Mouse (Mus musculus) A20 (cell line): Measurements from ENCODE around the gene Def6.

Experiments used
- DNase-seq: peaks from one replicate; pipeline ENCODE4 v3.0.0-alpha.2; 2011; ENCODE audit warnings: low read depth, low spot score

Gene Def6

DNA sequence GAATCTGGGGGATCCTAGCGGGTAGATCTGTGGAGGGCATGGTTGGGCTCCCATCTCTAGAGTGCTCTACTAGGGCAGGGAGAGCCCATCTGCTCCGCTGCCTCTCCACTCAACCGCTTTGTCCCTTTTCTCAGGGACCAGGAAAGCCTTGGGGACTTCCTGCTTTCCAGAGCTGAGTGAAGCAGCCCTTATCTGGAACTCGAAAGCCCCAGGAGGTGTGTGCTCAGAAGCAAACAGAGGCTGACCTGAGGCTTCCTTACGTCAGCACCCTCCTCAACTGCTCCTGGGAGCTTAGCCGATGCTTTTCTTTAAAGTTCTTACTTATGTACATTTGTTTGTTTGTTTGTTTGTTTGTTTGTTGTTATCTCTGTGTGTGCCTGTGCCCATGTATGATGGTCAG lies 65.3 kb downstream of the Def6 start:
- no peak for DNase-seq

DNA sequence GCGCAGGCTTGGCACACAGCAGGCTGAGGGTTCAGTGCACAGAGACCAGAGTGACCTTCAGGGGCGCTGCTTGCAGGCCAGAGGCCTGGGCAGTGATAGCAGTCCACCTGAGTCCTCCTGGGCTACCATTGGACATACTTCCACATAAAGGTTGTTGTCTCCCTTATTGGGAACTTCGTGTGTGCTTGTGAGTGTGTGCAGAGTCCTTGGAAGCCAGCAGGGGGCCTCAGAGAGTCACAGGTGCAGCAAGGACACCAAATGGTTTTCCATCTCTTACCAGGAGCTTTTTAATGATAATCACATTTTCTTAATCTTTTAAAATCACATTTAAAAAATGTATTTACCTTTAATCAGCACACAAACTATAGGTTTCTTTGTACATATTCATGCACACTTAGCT lies 67.2 kb downstream of the Def6 start:
- peak; percentile 37 for DNase-seq

GRCm38 (mm10) chr17:28277226-28277625 lies 69.6 kb downstream of the Def6 start:
- DNase-seq = no peak

GRCm38 (mm10) chr17:28277721-28278120 lies 70.1 kb downstream of the Def6 start:
- no peak for DNase-seq

DNA sequence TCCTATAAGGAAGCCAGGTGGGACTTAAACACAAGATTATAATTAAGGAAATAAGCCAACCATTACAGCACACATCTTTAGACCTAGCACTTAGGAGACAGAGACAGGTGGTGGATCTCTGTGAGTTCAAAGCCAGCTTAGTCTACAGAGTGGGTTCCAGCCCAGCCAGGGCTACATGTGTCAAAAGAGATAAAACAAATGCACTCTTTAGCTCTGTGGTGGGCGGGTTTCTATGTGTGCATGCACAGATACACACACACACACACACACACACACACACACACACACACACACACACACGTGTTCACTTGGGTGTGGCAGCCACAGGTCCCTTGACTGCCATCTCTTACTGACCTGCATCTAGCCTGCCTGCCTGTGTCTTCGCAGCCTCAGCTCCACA lies 70.6 kb downstream of the Def6 start:
- no peak for DNase-seq
